Mouse (Mus musculus): ENCODE measurements around the gene Izumo4.

Izumo4 gene

DNA sequence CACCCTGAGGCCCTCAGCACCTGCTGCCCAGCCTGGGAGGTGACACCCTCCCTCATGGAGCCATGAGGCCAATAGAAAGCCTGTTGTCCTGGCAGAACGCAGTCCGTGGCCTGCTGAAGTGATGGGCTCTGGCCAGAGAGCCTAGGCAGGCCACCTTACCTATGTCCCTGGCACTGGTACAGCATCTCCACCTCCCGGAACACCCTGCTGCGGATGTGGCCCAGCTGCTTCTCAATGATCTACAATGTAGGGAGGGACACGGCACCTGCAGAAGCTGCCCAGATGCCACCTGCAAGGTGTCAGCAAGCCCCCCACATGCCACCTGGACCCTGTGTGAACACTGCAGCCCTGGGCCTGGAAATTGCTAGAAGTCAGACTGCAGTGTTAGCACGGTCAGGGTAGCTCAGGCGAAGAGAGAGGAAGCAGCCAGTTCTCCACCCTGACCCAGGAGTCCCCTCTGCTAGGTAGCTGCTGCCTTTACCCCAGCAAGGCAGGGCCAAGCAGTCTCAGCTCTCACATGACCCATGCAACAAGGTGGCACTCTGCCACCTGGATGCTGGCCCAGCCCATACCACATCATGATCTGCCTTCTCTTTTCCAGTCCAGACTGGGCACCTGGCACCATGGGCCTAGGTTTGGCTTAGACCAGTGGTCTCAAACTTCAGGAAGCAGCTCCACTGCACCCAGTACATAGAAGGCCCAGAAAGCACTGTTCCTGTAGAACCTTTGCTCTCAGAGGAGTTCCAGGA lies 32.1 kb upstream of the Izumo4 start:
- no peak for DNase-seq (ENCODE audit: low read depth in 2 of 2, low spot score in 2 of 2)

DNA sequence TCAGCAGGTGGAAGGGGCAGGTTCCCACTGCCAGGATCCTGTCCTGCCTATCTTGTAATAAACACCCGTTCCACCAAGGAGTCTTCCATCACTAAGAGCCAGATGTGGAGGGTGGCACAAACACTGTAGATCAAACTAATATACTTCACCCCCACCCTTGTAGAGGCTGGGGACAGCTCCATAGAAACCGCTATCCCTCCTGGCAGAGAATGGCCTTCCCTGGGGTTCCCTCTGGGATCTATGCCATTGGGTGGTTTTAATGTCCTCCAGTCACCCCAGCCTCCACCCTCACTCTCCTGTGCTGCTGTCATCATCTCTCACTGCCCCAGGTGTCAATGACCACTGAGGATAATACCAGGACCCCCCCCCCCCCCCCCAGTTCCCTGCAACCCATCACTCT lies 31.5 kb upstream of the Izumo4 start:
- DNase-seq (ENCODE audit: low read depth in 2 of 2, low spot score in 2 of 2): no peak

DNA sequence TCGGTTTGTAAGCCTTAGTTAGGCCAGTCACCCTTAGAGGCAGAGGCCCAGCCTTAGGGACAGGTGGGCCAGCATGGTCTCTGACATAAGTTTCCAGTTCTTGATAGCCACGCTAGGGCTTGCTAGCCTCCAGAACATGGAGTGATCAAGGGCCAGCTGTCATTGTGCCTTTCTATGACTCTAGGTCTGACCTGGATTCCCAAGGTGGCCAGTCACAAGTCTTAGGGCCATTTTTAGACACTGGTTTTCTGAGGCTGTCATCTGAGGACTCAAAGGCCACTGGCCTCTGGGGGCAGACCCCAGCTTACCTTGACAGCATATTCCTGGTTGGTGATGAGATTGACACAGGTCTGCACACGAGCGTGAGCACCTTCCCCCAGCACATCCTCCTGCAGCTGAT lies 30.7 kb upstream of the Izumo4 start:
- DNase-seq (ENCODE audit: low read depth in 2 of 2, low spot score in 2 of 2): no peak

DNA sequence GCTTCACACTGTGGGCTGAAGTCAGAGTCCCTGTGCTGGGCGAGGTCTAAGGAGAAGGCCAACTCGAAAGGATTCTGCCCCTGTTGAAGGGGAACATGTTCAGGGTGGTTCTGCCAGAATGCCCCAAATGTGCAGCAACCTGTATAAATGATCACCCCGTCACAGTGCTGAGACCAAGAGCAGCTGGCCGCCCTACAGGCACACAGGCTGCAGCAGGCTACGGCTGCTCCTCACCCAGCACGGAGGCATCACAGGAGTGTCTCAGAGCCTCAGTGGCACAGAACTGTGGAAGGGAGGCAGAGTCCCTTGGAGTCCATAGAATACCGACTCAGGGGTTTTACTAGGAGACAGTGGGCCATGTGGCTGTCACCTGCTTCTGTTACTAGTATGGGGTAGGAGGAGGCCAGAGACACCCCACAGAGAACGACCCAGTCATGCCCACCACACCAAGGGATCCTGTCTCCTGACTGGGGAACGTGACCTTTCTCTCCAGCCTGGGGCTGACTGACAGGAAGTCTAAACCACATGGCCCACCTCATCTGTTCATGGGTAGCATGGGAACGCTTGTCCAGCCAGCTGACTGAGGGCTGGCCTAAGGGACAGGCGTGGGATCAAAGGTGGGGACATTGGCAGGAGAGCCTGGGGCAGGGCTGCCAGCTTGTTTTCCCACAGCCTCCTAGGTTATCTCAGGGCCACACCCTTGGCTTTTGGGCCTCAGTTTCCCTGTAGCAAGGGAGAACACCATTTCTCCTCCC lies 29.9 kb upstream of the Izumo4 start:
- DNase-seq (ENCODE audit: low read depth in 2 of 2, low spot score in 2 of 2): no peak

DNA sequence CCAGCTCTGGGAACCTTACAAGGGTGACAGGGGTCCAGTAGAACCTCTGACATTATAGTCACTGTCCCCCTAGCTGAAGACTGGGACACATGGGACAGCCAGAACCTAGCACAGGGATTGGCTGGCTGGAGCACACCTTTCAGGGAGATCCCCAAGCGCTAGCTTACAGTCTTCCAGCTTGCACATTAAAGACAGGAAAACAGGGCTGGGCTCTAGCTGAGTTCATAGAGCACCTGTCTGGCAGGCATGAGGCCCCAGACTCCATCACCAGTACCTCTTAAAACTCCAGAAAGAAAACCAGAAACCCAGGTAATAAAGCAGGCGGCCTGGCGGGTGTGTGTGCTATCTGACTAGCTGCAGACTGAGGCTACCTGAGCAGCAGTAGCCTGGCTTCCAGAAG lies 28.3 kb upstream of the Izumo4 start:
- DNase-seq (ENCODE audit: low read depth in 2 of 2, low spot score in 2 of 2): no peak

DNA sequence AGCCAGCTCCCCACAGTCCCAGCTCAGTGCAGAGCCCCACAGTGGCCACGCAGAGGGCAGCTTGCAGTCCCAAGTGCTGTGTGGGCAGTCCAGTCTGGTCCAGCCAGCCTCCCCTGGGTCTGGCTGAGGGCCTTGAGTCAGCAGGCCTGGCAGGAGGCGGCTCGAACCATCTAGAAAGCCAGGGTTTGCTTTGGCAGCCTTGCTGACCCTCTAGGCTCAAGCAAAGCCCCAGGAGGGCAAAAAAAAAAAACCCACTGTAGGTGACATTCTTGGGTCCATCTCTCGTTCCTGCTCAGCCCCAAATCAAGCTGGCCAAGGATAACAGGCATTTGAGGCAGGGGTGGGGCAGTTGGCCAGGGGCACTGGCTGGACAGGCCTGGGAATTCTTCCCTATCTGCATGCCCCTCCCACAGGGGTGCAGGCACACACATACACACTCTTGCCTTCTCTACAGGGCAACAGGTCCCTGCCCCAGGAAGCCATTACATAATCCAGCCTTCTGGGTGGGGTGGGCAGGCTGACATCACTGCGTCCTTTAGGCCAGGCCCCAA lies 27.7 kb upstream of the Izumo4 start:
- DNase-seq (ENCODE audit: low read depth in 2 of 2, low spot score in 2 of 2): no peak

DNA sequence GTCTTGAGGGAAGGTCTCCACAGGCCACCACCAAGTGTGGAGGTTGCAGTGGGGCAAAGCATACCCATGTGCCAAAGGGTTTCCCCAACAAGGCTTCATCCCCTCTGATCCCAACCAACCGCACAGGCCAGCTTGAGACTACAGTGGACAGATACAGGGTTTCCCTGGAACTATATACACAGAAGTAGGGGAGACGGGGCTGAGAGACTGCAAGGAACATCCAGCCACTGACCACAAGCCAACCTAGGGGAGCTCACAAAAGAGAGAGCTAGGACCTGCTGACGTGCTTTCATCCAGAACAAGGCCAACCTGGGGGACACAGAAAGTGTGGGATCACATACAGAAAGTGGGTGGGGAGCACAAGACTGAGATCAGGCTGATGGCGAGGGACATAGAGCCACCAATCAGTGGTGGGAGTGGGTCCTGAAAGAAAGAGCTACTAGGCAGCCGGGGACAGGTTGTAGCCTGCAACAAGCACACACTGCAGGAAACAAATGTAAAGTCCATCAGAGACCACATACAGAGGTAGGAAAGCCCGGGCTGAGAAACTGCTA lies 27.1 kb upstream of the Izumo4 start:
- no peak for DNase-seq (ENCODE audit: low read depth in 2 of 2, low spot score in 2 of 2)

DNA sequence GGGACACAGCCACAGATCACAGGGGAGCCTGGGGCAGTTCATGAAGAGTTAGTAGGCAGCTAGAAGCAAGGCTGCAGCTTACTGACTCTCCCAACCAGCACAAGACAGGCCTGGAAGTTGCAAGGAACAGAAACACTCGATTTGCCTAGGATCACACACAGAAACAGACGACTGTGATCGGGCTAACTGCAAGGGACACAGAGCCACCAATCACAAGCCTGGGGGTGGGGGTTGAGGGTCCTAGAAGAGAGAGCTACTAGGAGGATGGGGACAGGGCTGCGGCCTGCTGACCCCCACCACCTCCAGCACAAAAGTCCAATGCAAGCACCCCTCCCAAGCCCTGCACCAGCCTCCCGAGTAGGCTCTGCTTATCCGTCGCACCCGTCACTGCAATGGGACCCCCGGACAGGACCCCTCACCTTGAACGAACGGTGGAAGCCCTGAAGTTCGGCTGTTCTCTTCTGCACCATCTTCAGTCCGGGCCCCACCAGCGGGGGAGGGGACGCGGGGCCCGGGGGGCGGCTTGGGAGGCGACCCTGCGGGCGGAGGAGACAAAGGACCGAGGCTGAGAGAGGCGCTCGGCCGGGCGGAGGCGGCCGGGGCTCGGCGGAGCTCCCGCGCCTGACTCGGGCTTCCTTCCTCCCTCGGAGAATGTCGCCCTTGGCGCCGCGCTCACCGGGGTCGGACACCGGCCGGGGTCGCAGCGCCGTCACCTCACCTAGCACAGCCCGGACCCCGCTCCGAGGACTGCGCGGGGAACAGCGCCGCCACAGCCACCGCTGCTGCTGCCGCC lies 26.4 kb upstream of the Izumo4 start:
- no peak for DNase-seq (ENCODE audit: low read depth in 2 of 2, low spot score in 2 of 2)

DNA sequence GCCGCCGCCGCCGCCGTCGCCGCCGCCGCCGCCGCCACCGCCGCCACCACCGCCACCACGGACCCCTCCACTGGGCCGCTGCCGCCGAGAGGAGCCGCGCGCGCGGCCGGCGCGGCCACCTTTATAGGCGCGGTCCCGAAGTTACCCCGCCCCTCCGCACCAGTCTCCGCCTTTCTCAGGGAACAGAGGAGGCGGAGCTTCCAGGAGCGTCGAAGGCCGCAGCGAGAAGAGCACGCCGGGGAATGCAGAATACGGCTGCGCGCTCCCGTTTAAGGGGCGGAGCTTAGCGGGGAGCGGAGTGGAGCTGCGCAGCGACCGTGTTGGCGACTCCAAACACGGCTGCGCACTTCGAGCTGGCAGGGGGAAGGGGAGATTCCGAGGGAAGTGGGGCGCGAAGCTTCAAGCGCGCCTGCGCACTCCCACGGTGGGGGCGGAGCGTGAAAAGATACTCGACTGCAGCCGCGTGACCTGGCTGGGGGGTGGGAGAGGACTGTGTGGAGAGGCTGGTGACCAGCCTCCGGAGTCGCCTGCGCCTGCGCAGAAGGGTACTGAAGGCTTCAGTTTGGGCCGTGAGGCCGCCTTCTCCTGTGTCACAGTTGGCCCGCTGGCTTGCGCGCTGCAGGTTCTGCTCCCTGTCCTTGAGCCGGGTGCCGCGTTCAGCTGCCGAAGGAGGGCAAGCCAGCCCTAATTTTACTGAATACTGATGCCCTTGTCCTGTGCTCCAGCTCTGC lies 25.6 kb upstream of the Izumo4 start:
- DNase-seq (ENCODE audit: low read depth in 2 of 2, low spot score in 2 of 2): peak; percentile 99

DNA sequence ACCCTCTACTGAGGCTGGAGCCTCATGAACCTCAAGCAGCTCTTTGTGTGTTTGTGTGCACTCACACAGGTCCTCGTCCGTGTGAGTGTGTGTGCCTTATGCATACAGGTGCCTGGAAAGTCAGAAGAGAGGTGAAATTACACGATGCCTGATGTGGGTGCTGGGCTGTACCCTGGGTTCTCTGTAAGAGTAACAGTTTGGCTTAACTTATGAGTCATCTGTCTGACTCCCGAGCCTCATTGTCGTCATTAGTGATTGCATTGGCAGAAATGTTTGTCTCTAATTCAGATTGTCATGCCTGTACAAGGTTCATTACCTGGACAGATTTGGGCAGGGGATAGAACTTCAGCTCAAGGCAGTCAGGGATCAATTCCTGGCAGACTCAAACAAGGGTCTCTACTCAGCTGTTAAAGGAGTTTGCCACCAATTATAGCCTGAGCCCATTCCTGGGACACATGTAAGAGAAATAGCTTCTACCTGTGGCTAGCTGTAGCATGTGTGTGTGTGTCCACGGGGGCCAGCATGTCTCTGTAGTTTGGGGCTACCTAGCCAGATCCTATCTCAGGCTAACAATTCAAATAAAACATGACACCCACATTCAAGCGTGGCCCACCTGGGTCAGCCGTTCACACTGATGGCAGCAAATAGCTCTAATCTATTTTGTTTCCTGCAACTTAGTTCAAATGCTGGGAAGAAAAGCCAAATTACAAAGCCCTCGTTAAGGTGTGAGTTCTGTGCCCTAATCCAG lies 24.7 kb upstream of the Izumo4 start:
- DNase-seq (ENCODE audit: low read depth in 2 of 2, low spot score in 2 of 2): no peak

DNA sequence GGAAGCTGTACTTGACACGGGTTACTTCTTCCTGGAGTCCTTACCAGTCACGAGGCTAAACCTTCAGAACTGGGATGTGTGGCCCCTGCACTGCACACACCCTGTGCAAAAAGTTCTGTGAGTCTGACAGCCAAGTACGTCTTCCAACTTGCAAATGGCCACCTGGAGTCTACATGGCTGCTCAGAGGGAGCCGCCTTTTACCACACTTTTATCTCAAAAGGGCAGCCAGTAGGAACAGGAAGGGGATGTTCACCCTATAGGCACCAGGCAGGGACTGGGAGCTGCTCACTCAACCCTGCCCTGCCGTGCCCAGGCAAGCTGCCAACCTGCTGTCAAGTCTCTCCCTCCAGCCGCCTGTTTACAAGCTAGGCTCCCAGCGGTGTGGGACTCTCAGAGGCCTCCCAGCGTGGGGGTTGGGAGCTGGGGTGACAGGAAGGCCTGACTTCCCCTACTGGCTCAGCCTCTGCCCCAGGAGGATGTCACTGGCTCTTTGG lies 24.0 kb upstream of the Izumo4 start, which contains the start of gene Mknk2:
Gene Mknk2 (minus strand): TSS at position 171 of the 495 bp plus-strand sequence.
- DNase-seq (ENCODE audit: low read depth in 2 of 2, low spot score in 2 of 2): peak; percentile 90 to 91

DNA sequence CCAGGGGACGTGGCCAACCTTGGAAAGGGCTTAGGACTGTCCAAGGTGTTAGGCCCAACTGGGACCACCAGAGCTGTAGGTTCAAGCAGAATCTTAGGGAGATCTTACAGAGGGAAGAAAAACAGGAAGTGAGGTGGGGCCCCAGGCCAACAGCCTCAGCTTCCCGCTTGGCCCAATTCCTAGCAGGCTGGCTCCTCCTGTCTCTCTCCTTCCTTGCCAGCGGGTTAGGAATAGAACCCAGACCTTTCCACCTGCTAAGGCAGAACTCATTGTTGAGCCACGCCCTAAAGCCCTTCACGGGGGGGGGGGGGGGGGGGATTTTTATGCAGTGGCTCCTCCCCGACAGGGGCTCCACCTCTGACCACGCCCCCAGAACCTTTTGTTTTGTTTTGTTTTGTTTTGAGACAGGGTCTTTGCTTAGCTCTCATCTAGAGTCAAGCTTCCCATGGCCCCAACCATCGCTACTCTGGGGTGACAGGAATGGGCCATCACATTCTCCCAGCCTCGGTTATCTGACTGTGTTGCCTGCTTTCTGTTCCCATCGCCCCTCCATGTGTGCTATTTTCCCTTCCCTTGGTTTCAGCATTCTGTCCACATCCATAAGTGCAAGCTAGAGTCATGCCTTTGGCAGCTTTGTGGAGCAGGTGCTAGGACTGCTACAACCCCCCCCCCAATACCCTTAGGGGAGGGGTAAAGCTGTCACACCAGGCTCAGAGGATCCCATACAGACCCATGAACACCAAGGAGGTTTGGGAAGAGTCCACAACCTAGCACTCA lies 23.2 kb upstream of the Izumo4 start:
- no peak for DNase-seq (ENCODE audit: low read depth in 2 of 2, low spot score in 2 of 2)

DNA sequence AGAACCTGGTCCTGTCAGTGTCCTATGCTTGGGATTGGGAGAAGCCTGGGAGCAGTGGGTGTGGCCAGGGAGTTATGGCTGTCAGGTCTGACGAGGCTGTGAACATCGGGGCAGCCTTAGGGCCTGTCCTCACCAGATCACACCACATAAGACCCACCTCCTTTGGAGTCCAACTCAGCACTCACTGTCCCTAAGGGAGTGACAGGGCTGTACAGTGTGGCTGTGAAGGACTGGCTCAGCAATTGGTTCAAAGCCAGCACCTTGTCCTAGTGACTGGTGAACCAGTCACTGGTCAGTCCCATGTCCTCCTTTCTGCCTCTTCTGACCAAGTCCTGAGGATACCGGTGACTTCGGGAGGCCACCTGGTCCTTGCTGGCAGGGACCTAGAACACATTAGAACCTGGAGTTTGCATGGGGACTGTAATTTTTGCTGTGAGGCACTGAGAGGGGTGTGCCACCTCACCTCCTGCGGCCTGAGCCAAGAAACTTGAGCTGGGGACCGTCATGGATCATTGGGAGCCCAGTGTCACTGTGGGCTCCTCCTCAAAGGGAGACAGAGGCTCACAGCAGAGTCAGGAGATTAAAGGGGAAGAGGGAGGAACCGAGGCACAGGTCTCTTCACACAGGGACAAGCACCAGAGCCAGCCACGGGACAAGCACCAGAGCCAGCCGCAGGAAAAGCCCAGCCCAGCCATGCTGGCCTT lies 22.3 kb upstream of the Izumo4 start:
- no peak for DNase-seq (ENCODE audit: low read depth in 2 of 2, low spot score in 2 of 2)

DNA sequence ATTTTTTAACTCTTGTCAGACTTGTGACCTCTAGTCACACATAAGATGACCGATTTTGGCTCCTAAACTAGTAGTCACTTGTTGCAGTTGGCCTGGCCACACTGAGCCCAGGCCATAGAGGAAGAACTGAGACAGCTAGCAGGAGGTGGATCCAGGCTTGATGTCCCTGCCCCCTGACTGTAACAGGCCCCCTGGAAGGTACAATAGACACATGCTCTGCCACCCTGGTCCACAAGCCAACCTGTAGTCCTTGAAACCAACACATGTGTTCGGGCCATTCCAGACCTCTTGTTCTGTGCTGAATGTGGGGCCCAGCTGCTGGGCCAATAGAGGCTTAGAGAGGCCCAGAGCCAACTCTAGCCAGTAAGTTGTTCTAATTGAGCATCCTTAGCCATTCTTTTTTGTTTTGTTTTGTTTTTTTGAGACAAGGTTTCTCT lies 21.7 kb upstream of the Izumo4 start:
- DNase-seq (ENCODE audit: low read depth in 2 of 2, low spot score in 2 of 2): no peak

DNA sequence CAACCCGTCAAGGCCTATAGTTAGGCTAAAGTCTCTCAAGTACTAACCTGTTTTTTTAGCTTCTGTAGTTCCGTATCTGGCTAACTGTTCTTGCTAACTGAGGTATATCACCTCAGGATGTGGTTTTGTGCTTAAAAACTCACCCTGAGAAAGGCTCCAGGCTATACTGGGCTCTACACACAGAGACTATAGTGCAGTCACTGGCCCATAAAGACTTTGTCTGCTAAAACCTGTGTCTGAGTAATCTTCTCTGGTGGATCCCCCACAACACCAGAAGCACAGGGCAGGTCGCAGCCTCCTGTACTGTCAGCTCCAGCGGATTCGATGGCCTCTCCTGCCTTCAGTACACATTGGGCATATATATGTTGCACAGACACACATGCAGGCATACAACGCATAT lies 20.0 kb upstream of the Izumo4 start:
- peak in 1 of 2 experiments; percentile 47 for DNase-seq (ENCODE audit: low read depth in 2 of 2, low spot score in 2 of 2)

DNA sequence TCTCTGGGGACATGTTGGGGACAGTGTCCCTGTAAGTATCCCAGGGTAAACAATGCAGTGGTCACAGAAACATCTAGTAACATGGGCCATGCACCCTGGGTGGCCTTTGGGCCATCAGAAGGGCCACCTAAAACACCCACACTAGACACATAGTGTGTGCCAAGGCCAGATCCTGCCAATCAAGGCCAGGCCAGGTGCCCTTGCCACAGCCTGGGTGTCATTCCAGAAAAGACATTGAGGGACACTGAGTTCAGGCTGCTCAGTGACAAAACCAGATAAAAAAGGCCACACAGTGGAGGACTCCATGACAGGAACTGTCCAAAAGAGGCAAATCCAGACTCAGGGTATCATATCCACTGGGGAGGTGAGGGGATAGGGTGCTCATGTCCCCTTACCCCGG lies 18.3 kb upstream of the Izumo4 start:
- DNase-seq (ENCODE audit: low read depth in 2 of 2, low spot score in 2 of 2): no peak

DNA sequence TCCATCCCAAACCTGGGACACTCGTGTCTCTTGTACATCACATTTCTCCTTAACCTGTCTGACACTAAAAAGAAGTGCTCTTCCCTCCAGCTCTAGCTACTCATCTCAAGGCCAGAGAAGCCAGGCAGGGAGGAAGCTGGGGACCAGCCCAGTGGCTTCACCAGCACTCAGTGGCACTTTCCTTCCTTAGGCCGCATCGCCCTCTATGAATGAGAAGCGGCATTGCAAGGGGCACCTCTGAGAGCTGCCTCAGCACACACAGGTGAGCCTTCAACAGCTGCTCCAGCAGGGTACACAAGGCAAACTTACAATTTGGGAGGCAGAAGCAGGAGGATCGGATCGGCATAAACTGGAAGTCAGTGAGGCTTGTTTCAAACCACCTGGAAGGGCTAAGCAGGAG lies 17.8 kb upstream of the Izumo4 start:
- DNase-seq (ENCODE audit: low read depth in 2 of 2, low spot score in 2 of 2): peak; percentile 76 to 82

DNA sequence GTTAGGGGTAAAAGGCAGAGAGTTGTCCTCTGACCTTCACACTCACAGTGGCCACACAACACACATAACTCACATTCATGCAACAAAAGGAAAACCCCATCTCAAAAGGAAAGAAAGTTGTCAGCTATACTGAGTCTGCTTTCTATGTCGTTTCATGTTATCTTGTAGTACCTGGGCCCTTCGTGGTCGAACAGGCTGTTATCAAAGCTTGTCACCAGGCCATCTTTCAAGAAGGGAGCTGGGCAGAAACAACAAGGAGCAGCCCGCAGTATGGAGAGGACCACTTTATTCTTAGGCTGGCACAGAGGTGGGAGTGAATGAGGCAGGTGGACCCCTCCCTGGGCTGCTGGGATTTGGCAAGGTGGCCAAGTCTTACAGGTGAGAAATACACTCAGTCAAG lies 17.0 kb upstream of the Izumo4 start:
- DNase-seq (ENCODE audit: low read depth in 2 of 2, low spot score in 2 of 2): no peak

Data from CD8-positive naive resting alpha-beta T cell, adult 2 months (primary cell).